Mouse (Mus musculus) hindbrain, embryonic 15.5 days (tissue): ENCODE data around the gene Xpo1. TPM values are rescaled to one million over a fixed set of nuclear protein-coding genes. Genes with fewer than 3 reads are reported as not detected.
A peak's percentile ranks its signal among the peaks of the same experiment; 100 is the strongest.
"Not testable (repeated sequence)": the region's sequence is repeated elsewhere in the genome, so short reads cannot be mapped to it uniquely, and the experiment has no call there.

ENCODE experiments used
- ATAC-seq: fragments of 200-750 bp; cut with Nextera tagmentation; 2 replicates; pipeline ENCODE4 v1.8.0; 2017; ENCODE audit warnings: low read depth, moderate number of reproducible peaks, moderate TSS enrichment; ENCODE audit not compliant: low FRiP score
- H3K27ac ChIP-seq: fragments of 300-500 bp; sonication (generic); replicated peaks from 2 replicates; pipeline ENCODE4 v1.5.1; 2015; ENCODE audit warnings: mild to moderate bottlenecking, inconsistent platforms
- H3K27me3 ChIP-seq: fragments of 300-500 bp; sonication (generic); 2 replicates; pipeline ENCODE4 v1.6.1; 2015; ENCODE audit warnings: control low read depth, inconsistent platforms
- H3K36me3 ChIP-seq: fragments of 300-500 bp; sonication (generic); 2 replicates; pipeline ENCODE4 v1.6.1; 2015; ENCODE audit warnings: control low read depth, inconsistent platforms
- H3K4me1 ChIP-seq: fragments of 300-500 bp; sonication (generic); replicated peaks from 2 replicates; pipeline ENCODE4 v1.6.1; 2015; ENCODE audit warnings: control low read depth, inconsistent platforms
- H3K4me2 ChIP-seq: fragments of 300-500 bp; sonication (generic); 2 replicates; pipeline ENCODE4 v1.6.1; 2015; ENCODE audit warnings: moderate library complexity, mild to moderate bottlenecking, inconsistent platforms
- H3K4me3 ChIP-seq: fragments of 300-500 bp; sonication (generic); 2 replicates; pipeline ENCODE4 v1.5.1; 2015; ENCODE audit warnings: mild to moderate bottlenecking, inconsistent platforms
- H3K9ac ChIP-seq: fragments of 300-500 bp; sonication (generic); 2 replicates; pipeline ENCODE4 v1.6.1; 2015; ENCODE audit warnings: inconsistent platforms
- H3K9me3 ChIP-seq: fragments of 300-500 bp; sonication (generic); 2 replicates; pipeline ENCODE4 v1.6.1; 2016; ENCODE audit warnings: control low read depth, inconsistent platforms
- WGBS: fragments of 180-500 bp; shearing (Covaris S2); methylation state at CpG from one replicate; pipeline ENCODE4 v1.1.7; 2015; 5-methylcytosine and 5-hydroxymethylcytosine counted together
- polyA plus RNA-seq: library from polyadenylated mRNA; unstranded; fragments of >200 nt; fragmentation: Nextera tagmentation; extraction: Ambion mirVana; gene quantifications from 2 replicates; pipeline ENCODE4 v1.2.1, GENCODE M21; 2015

Xpo1 gene
- polyA plus RNA-seq, 1 experiment from 2014 or later, result 67.6 TPM

DNA sequence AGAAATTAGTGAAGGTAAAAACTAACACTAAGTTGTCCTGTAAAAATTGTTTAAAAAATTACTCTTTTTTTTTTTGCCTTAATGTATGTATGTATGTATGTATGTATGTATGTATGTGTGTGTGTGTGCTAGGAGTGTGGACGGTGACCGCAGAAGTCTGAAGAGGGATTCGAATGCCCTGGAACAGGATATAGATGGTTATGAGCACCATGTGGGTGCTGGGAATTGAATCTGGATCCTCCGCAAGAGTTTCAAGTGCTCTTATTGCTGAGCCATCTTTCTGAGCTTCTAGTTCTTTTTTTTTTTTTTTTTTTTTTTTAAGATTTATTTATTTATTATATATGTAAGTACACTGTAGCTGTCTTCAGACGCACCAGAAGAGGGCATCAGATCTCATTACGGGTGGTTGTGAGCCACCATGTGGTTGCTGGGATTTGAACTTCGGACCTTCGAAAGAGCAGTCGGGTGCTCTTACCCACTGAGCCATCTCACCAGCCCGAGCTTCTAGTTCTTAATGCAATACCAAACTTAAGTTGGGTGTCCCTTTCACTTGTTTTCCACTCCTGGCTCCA, 49.3 kb downstream of the Xpo1 start:
- ATAC-seq, H3K36me3 ChIP-seq, H3K9me3 ChIP-seq, H3K27me3 ChIP-seq: not testable (repeated sequence)
- Histone ChIP-seq H3K27ac (peak overlapping the region; percentile 100), H3K9ac (peak overlapping the region; percentile 88), H3K4me2 (peak overlapping the region; percentile 62), H3K4me1 (peaks cover 22% of the 10 kb centered on the region), H3K4me3 (peak overlapping the region; percentile 86)
- WGBS, result 33% methylated on average over 10 of the region's 10 CpGs

- H3K36me3 ChIP-seq, result no peaks in the 10 kb centered on the region
- peak overlapping the region; percentile 100 for H3K27ac ChIP-seq
- peak overlapping the region; percentile 88 for H3K9ac ChIP-seq
- no peaks in the 10 kb centered on the region for H3K9me3 ChIP-seq
- H3K4me1 ChIP-seq, result peaks cover 22% of the 10 kb centered on the region
- peak overlapping the region; percentile 86 for H3K4me3 ChIP-seq
- peak overlapping the region; percentile 62 for H3K4me2 ChIP-seq
- ATAC-seq, result peak; percentile 96
- under 1% methylated on average over 56 of the region's 98 CpGs for WGBS
- H3K27me3 ChIP-seq, result no peaks in the 10 kb centered on the region
These were observed 50.1 kb downstream of the Xpo1 start for GRCm38 (mm10) chr11:23305673-23306608.

DNA sequence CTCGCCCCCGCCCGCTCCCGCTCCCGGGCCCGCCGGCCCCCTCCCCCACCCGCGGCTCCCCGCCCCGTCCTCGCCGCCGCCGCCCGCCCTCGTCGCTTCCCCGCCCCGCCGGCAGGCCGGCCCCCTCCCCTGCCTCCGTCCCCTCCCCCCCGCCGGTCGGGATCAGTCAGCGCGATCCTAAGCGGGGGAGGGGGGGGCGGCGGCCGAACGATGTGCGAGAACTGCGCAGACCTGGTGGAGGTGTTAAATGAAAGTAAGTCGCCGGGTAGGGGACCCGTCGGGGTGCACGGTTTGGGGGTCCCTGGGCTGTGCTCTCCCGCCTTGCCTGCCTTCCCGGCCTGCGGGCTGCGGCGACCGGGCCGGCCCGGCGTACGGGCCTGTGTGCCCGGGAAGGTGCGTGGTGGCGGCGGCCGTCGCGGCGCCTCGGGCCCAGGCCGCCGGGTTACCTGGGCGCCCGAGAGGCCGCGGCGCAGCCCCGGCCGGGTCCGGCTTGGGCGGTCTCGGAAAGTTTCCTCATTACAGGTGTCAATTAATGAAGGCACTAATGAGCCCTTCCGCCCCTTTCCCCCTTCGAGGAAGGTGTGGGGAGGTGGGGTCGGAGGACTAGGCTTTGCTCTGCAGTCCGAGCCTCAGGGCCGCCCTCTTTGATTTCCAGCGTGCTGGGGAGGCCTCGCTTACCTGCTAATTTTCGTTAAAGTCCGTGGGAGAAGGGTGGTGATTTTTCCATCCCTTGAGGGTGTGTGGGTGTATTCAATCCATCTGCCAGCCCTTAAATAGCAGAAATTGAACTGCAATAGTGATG, 51.1 kb downstream of the Xpo1 start, which contains the start of gene Usp34:
Gene Usp34, plus strand, starts transcription at position 132 of the 802 bp plus-strand sequence.
- under 1% methylated on average over 48 of the region's 80 CpGs for WGBS
- Histone ChIP-seq H3K4me1 (peaks cover 22% of the 10 kb centered on the region), H3K4me3 (peak within 1 kb of the TSS; percentile 86), H3K9ac (peak within 1 kb of the TSS; percentile 88), H3K27me3 (no peaks in the 10 kb centered on the region), H3K27ac (peak within 1 kb of the TSS; percentile 100), H3K9me3 (no peaks in the 10 kb centered on the region), H3K36me3 (no peaks in the 10 kb centered on the region), H3K4me2 (peak within 1 kb of the TSS; percentile 63)
- peak; percentile 65 for ATAC-seq

- no peaks in the 10 kb centered on the region for H3K27me3 ChIP-seq
- peak overlapping the region; percentile 100 for H3K27ac ChIP-seq
- WGBS, result 2% methylated on average over 6 of the region's 6 CpGs
- peaks cover 22% of the 10 kb centered on the region for H3K4me1 ChIP-seq
- peak overlapping the region; percentile 86 for H3K4me3 ChIP-seq
- H3K4me2 ChIP-seq, result peak overlapping the region; percentile 63
- no peaks in the 10 kb centered on the region for H3K36me3 ChIP-seq
- ATAC-seq, result no peak
- H3K9ac ChIP-seq, result peak overlapping the region; percentile 88
- H3K9me3 ChIP-seq, result no peaks in the 10 kb centered on the region
These were observed 51.7 kb downstream of the Xpo1 start for GRCm38 (mm10) chr11:23307566-23307920.

DNA sequence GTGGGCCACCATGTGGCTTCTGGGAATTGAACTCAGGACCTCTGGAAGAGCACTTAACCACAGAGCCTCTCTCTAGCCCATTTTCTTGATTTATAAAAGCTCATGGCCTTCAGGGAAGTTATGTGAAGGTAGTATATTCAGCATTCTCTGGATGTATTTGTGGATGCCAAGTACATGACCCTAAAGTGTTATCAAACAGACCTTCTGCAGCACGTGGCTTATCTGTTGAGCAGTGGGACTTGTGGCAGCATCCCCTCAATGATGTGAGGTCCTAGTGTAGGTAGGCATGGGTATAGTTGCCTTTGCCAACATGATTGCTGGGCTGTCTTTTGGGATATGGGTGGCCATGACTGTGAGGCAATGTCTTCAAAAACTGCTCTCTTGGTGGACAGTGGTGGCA, 57.7 kb downstream of the Xpo1 start:
- ATAC-seq, result no peak
- no peak overlapping the region for H3K4me2 ChIP-seq
- WGBS, result 97% methylated on average over 1 of the region's 1 CpGs

GRCm38 (mm10) chr11:23329413-23329812, 73.6 kb downstream of the Xpo1 start:
- Histone ChIP-seq H3K4me3 (no peak overlapping the region), H3K4me2 (no peak overlapping the region), H3K9ac (no peak overlapping the region), H3K4me1 (no peaks in the 10 kb centered on the region), H3K9me3 (no peaks in the 10 kb centered on the region), H3K36me3 (no peaks in the 10 kb centered on the region), H3K27me3 (no peaks in the 10 kb centered on the region), H3K27ac (no peak overlapping the region)
- WGBS, result 94% methylated on average over 2 of the region's 2 CpGs
- ATAC-seq, result no peak

More for the DNA sequence above, 57.7 kb downstream of the Xpo1 start:
- Histone ChIP-seq H3K9me3 (no peaks in the 10 kb centered on the region), H3K27me3 (no peaks in the 10 kb centered on the region), H3K4me3 (no peak overlapping the region), H3K27ac (no peak overlapping the region), H3K4me1 (peaks cover 12% of the 10 kb centered on the region), H3K36me3 (no peaks in the 10 kb centered on the region), H3K9ac (no peak overlapping the region)

GRCm38 (mm10) chr11:23332136-23332535, 76.3 kb downstream of the Xpo1 start:
- no peak overlapping the region for H3K4me2 ChIP-seq
- H3K9ac ChIP-seq, result no peak overlapping the region
- no peaks in the 10 kb centered on the region for H3K9me3 ChIP-seq
- no peaks in the 10 kb centered on the region for H3K36me3 ChIP-seq
- H3K4me3 ChIP-seq, result no peak overlapping the region
- no peak for ATAC-seq
- no peaks in the 10 kb centered on the region for H3K4me1 ChIP-seq
- no peaks in the 10 kb centered on the region for H3K27me3 ChIP-seq
- no peak overlapping the region for H3K27ac ChIP-seq
- WGBS, result 84% methylated on average over 3 of the region's 3 CpGs

GRCm38 (mm10) chr11:23335160-23335559, 79.3 kb downstream of the Xpo1 start:
- Histone ChIP-seq H3K27ac (no peak overlapping the region), H3K27me3 (no peaks in the 10 kb centered on the region), H3K4me3 (no peak overlapping the region), H3K9me3 (no peaks in the 10 kb centered on the region), H3K36me3 (peaks cover 5% of the 10 kb centered on the region; the same call in 1 of the 2 replicates), H3K4me1 (no peaks in the 10 kb centered on the region), H3K4me2 (no peak overlapping the region), H3K9ac (no peak overlapping the region)
- WGBS, result 66% methylated on average over 1 of the region's 1 CpGs
- ATAC-seq, result no peak

Other genes starting within 250 kb of the Xpo1 start
- 4.5 and 5.8 TPM in 2 replicates for gene Fam161a, start 248.5 kb upstream of the Xpo1 start, polyA plus RNA-seq
- gene Usp34, start 50.9 kb downstream of the Xpo1 start, polyA plus RNA-seq, result 28.4 and 30.5 TPM in 2 replicates
- 106 and 107 TPM in 2 replicates for gene Ahsa2, start 242.0 kb downstream of the Xpo1 start, polyA plus RNA-seq